Mouse (Mus musculus) heart, adult 2 months (tissue): ENCODE measurements at regions not wholly inside any gene's neighbourhood (a gene's known extent, or its start where the extent isn't known, plus 50 kb on each side); places are given as distances from the start of the nearest gene placed in this dataset.

Source experiments
- CTCF ChIP-seq: fragments of 200-600 bp; IDR thresholded peaks from 2 replicates; pipeline ENCODE4 v1.8.1; 2022; ENCODE audit warnings: antibody characterized with exemption, mild to moderate bottlenecking, moderate library complexity
- EP300 ChIP-seq: fragments of 200-500 bp; IDR thresholded peaks from 2 replicates; pipeline ENCODE4 v1.6.1; 2011; ENCODE audit warnings: low read depth, low read length, control low read depth; ENCODE audit not compliant: insufficient read depth

- TF ChIP-seq EP300, result no peak
- TF ChIP-seq CTCF, result no peak
Observed at GRCm38 (mm10) chr12:92193934-92194685, 345.2 kb upstream of the Sel1l start.
